Mouse (Mus musculus) right cerebral cortex, adult 18-20 months (tissue): ENCODE results near the gene Borcs6.
A peak's percentile ranks its signal among the peaks of the same experiment; 100 is the strongest.
"Not testable (repeated sequence)": the region's sequence is repeated elsewhere in the genome, so short reads cannot be mapped to it uniquely, and the experiment has no call there.

Experiments used
- DNase-seq: peaks from one replicate; pipeline ENCODE4 v3.0.0; 2022; ENCODE audit warnings: mixed read lengths

The Borcs6 gene

DNA sequence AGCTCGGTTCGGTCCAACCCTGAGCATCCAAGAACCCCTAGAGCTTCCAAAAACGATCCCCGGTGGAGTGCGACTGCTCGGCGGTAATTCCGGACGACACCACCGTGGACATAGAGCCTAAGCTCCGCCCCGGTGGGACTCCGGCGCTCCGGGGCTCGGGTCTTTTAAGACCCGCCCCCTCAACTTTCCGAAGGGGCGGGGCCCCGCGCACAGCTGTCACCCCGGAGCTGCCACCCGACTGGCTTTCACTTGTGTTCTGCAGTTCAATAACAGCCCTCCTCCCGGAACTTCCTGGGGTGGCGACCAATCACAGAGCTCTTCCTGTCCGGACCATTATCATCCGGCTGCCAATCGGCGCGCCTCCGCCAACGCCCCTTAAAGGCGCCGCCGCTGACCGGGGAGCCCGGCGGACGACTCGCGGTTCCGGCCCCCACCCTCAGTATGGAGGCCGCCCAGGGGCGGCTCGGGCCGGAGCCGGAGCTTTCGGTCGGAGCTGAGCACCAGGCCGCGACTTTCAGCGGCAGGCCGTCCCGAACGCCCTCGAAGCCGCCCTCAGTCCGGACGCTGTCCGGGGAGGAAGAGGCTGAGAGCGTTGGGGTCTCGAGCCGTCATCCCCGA, at the start of gene Borcs6:
Borcs6 (plus strand) TSS at position 361 of the 618 bp plus-strand sequence.
- peak; percentile 99 for DNase-seq

DNA sequence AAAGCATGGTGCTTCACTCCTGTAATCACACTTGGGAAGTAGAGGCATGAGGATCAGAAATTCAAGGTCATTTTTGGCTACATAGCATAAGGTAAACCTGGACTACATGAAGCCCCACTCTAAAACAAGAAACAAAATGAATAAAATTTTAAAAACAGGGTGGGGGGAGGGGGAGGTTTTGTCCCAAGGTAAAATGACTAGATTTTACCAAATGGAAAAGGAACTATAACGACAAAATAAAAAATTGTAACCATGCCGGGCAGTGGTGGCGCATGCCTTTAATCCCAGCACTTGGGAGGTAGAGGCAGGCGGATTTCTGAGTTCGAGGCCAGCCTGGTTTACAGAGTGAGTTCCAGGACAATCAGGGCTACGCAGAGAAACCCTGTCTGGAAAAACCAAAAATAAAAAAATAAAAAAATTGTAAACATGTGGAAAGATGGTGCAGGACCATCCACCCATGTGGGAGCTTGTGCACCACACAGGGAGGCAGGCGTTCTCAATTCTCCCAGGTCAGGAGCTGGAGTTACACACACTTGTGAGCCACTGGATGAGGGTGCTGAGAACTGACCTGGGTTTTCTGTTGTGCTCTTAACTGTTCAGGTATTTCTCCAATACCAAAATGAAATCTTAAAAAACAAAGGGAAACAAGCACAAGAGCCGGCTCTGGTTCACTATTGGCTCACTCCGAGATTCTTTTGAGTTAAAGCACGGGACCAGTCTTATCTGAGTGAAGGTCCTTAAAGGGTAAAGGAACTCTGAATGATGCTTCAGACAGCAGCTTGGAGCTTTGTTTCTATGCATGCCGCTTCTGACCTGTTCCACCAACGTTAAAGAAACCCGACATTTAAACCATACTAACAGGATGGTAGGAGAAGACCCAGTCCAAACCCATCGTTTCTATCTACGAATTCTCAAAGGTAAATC, 48.9 kb upstream of the Borcs6 start:
- no peak for DNase-seq

DNA sequence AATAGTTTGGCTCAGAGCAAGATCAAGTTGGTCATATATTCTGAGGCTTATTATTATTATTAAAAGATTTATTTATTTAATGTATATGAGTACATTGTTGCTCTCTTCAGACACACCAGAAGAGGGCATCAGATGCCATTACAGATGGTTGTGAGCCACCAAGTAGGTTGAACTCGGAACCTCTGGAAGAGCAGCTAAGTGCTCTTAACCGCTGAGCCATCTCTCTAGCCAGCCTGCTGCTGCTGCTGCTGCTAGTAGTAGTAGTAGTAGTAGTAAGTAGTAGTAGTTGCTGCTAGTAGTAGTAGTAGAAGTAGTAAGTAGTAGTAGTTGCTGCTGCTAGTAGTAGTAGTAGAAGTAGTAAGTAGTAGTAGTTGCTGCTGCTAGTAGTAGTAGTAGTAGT, 48.1 kb upstream of the Borcs6 start:
- DNase-seq = not testable (repeated sequence)

DNA sequence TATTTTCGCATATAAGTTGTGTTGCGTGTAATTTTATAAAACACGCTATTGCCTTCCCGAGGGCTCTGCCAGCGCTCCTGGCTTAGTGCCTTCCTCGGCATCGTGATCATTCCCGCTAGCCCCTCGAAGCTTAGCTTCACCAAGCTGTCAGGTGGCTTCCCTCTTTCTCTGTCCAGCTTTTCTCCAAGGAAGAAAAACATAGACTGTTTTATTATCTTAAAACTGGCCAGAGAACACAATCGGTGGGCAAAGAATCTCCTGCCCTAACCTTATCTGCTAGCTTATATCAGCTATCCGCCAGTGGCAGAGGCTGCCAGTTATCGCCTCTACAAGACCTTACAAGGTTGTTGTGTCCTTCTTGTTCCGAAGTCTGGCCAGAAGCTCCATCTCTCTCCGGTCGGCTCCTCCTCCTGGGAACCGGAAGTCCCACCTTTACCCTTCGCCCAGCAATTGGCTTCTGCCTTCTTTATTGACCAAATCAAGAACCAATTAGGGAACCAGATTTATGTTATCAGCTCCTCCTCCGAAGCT, 47.4 kb upstream of the Borcs6 start:
- DNase-seq = peak; percentile 91

DNA sequence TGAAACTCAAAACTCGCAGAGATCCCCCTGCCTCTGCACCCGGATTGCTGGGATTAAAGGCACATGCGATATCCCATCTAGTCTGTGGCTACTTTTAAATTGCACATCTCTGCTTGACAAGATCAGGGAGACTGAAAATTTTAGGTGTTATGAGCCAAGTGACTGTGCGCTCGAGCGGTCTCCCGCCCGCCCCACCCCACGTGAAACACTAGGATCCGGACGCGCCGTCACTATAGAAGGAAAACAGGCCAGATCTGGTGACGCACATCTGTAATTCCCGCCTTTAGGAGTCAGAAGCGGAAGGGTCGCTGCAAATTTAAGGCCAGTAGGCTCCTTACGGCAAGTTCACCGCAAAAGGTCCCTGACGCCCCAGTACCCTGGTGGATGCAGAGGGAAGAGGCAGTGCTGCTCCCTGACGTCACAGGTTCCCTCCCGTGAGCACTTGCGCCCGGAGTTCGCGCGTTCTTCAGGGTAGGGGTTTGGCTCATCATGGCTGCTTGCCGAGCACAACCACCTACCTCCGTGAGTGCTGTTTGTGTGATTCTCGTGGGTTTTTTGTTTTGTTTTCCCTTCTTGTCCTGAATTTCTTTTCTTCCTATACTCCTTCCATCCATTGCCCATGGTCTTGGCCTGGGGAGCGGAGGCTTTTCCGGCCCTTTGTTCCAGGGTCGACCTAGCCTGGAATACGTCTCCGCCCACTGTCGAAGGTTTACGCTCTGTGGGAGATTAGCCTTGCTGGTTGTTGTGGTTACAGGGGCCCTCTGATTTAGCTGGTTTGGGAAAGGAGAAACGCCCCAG, 43.7 kb upstream of the Borcs6 start, which contains the start of gene Ctc1:
Ctc1 (plus strand) TSS at position 268 of the 798 bp plus-strand sequence.
- DNase-seq = peak; percentile 92

DNA sequence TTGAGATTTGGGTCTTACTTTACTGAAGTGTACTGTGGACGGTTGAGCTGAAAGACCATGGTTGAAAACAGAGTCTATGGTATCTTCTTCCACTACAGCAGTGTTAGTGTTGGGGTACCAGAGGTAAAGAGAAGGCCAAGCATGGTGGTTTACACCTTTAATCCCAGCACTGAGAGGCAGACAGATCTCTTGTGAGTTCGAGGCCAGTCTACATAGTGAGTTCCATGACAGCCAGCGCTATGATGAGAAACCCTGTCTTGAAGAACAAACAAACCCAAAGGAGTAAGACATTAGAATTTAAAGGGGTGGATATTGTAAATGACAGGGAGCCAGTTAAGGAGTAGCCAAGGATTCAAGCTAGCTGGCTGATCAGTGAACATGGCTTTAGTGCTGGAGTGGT, 42.8 kb upstream of the Borcs6 start:
- DNase-seq = no peak

DNA sequence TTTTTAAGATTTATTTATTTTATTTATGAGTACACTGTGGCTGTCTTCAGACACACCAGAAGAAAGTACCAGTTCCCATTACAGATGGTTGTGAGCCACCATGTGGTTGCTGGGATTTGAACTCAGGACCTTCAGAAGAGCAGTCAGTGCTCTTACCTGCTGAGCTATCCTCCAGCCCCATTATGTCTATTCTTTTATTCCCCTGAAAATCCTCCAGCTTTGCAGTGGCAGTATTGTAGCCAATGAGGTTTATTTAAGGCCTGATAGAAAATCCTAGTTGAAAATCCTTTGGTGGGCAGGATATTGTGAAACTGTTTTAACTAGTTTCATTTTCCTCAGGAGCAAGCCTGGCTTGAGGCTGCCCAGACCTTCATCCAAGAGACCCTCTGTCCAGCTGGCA, 38.8 kb upstream of the Borcs6 start:
- DNase-seq = no peak

DNA sequence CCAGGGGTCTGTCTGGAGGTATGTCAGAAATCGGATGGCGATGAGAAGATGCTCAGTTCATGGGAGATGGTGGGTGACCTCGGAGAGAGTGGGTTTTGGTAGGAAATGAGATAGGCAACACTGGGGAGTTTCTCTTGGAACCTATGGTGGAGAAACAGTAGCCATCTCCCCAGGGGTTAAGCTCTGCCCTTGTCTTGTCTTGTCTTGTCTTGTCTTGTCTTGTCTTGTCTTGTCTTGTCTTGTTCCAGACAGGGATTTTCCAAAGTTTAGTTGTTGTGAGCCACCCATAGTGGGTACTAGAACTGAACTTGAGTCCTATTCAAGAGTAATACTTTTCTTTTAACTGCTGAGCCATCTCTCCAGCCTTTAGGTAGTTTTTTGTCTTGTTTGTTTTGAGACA, 33.0 kb upstream of the Borcs6 start:
- DNase-seq = no peak

DNA sequence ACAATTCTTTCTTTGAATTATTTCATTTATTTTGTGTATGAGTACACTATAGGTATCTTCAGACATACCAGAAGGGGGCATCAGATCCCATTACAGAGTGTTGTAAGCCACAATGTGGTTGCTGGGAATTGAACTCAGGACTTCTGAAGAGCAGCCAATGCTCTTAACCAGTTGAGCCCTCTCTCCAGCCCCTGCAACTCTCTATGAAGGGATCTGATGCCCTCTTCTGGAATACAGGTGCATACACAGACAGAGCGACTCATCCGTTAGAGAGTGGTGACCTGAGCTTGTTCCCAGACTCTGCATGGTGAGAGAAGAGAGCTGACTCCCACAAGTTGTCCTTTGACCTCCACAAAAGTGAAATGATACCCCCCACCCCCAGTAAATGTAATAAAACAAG, 30.7 kb upstream of the Borcs6 start:
- DNase-seq = no peak

DNA sequence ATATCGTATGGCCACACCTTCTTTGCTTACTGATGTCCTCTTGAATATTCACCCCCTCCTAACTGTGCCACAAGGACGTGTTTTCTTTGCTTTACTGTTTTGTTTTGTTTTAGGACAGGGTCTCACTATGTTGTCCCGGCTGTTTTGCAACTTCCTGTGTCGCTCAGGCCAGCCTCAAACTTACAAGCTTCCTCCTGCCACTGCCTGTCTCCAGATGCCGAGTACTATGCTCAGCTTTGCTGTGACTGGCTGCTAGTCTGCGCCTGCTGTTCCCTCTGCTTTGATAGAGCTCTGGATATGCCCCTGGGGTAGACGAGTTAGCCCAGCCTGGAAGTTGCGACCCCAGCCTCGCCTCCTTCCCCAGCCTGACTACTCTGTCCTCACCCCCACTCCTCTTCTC, 26.0 kb upstream of the Borcs6 start:
- DNase-seq = no peak

DNA sequence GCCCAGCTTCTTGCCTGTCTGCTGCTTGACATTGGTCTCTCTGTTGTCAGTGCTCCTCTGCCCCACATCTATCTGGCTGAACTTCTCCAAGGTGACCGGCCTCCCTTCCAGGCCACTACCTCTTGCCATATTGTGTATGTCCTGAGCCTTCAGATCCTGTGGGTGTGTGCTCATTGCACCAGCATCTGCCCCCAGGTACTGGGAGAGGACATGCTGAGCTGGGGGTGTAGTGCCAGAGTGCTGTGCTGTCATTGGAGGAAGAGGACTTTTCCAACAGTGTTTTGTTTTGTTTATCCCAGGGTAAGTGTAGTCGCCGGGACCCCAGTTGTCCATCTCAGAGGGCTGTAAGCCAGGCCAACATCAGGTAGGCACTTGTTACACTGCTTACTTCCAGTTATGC, 24.9 kb upstream of the Borcs6 start:
- DNase-seq = no peak

DNA sequence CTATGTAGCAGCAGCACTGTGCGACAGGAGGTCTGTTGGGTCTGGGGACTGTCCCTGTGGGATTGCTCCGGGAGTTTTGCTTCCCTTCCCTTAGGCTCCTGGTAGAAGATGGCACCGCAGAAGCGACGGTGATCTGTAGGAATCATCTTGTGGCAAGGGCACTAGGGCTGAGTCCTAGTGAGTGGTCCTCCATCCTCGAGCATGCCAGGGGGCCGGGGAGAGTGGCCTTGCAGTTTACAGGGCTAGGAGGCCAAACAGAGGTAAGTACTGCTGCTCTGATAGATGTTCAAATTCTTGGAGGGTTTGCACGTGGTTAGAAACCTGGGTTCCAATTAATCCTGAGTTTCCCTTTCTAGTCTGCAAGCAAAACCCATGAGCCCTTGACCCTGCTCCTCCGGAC, 24.1 kb upstream of the Borcs6 start:
- no peak for DNase-seq

DNA sequence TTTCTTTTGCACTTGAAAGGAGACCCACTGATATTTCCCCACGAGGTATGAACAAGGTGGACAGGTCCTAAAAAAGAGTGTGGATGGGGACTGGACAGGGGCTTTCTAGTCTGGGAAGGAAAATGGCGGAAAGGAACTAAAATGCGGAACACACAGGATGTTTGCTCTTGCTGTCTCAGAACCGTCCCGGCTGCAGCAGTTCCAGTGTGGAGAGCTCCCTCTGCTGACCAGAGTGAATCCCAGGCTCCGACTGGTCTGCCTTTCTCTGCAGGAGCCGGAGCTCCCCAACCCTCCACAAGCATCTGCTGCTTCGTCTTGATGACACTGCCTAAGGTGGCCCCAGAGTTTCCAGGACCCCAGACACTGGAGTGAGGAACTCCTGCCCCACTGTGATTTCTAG, 23.7 kb upstream of the Borcs6 start:
- peak; percentile 94 for DNase-seq

DNA sequence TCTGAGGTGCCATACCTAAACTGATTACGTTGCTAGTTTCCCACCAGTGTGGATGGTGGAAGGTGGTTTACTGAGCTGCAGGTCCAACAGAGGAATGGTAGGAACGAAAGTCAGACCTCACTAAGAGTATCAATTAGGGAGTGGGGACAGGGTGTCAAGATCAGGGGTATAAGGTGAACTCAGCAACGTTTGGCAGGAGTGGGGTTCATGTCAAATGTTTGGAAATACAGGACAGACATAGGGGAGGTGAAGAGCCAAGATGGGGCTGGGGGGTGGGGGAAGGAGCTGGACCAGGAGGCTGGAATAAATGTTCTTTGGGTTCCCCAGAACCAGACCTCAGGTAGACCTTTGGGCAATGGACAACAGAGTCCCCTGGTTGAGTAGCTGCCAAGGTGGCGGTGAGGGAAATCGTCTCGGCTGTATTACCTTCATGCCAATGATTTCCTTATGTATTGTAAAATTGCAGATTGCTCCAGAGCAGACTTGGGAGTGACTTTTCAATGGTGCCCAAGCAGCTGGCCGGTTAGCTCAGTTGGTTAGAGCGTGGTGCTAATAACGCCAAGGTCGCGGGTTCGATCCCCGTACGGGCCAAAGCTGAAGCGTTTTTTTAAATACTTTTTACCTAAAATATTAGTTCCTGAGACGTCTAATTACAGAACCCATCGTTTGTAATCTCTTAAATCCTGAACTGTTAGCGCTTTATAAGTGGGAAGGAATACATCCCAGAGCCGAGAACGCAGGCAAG, 22.9 kb upstream of the Borcs6 start:
- DNase-seq = peak; percentile 90

DNA sequence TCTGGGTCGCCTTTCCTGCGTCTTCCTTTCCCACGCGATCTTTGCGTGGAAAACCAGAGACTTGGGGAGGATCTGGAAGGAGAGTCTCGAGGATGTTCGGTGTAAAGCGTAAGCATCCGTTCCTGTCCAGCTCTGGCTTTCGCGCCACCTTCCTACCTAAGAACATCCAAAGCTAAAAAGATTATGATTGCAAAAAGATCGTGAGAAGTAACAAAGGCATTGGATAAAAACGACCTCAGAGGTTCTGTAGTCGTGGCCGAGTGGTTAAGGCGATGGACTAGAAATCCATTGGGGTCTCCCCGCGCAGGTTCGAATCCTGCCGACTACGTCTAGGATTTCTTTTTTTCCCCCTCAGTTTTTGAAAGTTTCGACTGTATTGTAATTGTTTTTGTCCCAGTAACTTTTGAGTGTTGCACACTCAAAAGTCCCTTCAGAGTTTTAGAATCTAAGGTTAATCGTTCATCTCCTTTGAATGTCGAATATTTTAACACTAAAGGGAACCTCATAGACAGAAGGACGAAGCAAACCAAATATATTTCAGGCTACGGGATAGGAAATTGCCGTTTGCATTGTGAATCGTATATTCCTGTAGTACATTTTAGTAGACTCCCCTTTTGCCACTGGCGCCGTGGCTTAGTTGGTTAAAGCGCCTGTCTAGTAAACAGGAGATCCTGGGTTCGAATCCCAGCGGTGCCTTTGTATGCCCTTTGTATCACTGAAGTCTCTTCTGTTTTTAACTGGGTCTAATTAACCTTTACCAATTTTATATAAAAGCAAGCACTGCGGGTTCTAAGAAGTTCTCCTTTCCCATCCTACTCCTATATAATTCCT, 22.1 kb upstream of the Borcs6 start:
- peak; percentile 88 for DNase-seq

DNA sequence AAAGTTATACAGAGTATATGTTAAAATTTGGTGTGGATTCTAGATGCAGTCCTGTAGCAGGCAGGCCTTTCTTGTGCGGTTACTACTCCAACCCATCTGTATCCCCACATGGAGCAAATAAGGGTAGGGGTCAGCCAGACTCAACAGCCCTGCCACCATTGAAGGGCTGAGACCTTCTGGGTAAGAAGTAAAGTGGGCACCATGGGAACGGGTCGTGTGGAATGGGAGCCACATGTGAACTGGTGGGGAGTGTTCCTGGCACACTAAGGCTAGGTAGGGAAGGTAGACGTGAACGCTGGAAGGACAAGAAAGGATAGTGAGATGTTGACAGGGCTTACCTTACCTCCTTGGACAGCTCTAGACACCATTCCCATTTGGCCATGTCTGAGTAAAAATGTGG, 21.3 kb upstream of the Borcs6 start:
- no peak for DNase-seq

DNA sequence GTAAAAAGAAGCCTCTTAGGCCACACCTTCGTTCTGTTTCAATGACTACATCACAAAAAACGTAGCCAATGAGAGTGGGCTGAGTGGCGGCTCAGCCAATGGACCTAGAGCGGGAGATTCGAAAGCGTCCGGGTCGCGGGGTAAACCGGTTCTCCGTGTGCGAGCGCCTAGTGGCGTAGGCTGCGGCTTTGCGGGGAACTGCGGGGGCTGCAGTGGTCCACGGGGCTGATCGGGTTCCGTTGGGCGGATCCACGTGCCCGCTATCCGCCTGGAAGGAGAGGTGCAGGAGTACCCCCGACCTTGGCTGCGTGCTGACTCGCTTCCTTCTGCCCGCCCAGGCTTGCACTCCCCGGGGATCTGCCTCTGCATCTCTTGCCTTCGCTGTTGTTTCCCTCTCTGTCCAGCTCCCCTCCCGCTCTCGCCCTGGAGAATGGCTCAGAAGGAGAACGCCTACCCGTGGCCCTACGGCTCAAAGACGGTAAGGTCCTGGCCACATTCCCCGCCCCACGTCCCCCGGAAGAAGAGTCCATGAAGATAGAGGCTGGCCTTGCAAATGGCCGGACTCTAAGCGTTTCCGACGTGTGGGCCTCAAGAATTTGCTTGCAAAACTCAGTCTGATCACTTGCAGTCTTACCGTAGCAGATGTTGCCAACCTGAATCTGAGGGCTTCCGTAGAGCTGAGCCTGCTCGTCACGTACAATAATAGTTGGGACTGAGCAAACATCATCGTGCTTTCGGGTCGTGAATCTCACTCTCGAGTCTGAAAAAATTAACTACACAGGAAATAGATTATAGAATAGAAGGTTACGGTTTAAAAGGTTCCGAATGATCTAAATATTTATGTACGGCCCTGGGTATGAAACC, 13.8 kb upstream of the Borcs6 start, which contains the start of gene Aurkb:
Aurkb (plus strand) TSS at position 117 of the 864 bp plus-strand sequence.
- DNase-seq = peak; percentile 73

DNA sequence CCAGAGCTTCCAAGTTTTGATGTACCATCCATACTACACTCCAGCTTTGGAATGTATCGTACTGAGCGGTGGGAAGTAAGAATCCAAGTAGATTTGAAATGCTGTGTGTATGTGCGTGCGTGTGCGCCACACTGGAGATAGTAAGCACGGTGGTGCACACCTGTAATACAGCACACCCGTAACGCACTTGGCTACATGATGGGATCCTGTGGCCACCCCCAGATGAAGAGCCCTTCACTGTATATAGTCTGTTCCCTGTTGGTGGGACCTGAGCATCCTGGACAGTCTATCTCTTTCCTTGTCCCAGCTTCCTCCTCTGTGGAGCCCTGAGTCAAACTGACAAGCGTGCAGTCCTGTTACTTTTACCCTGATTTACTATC, 13.1 kb upstream of the Borcs6 start:
- no peak for DNase-seq

DNA sequence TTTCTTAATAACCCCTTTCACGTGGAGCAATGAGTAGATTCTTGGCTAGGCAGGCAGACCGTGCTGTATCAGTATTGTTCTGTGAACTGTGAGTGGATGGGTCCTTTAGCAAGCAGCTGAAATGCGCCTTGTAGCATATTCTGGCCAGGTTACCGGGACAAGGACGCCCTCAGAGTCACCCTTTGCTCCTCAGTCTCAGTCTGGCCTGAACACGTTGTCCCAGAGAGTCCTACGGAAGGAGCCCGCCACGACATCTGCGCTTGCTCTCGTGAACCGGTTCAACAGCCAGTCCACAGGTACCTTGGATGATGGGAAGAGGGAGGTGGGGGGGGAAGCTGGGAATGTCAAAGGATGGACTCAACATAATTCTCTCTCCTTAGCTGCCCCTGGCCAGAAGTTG, 11.9 kb upstream of the Borcs6 start:
- no peak for DNase-seq

DNA sequence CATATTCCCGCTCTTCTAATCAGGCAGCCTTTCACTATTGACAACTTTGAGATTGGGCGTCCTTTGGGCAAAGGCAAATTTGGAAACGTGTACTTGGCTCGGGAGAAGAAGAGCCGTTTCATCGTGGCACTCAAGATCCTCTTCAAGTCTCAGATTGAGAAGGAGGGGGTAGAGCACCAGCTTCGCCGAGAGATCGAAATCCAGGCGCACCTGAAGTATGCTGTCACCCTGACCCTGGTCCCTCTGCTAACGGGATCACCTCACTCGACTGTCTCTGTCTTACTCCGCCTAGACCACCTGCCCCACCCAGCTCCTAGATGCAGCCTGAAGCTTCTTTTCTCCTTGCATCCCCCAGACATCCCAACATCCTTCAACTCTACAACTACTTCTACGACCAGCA, 11.4 kb upstream of the Borcs6 start:
- no peak for DNase-seq
